Mouse (Mus musculus): ENCODE measurements around the gene Sox18. TPM values are rescaled to one million over a fixed set of nuclear protein-coding genes. Genes with fewer than 3 reads are reported as not detected.

Gene Sox18
- polyA plus RNA-seq, 1 experiment from 2014 or later: 20.0 TPM

DNA sequence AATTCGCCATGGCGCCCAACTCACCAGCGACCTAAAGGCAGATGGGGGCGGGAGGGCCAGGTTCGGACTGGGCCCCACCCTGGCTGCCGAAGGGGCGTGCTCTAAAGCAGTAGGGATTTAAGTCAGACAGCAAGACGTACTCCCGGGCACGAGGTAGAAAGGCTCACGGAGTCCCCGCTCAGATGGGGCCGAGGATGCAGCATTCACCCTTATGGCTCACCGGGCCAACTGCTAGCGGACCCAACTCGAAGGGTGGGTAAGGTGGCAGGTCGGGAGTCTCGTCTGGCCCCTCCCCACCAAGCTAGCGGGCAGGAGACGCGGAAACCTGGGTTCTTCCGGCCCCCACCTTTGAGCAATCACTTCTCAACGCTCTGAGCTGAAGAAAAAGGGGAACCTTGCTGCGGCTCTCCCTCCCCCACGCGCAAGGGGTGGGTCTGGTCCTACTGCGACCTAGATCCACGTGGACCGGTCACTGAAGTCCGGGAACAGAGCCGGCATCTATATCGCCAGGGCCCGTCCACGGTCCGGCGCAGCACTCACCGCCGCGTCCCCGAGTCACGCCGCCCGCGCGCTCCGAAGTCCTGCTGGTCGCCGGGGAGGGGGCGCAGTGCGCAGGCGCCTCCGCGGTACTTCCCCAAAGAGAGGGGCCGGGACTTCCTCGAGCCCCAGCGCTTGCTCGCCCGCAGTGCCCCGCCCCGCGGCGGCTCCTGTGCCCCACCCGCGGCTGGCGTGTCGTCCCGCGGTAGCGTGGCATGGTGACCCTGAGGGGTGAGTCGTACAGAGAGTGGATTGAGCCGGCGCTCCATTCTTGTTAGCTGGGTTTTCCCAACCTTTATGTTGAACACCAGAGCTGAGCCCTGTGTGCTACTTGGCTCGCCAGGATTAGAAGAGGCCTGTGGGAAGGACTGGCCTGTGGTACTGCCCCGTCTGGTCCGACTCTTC, 22.2 kb upstream of the Sox18 start, which contains the start of gene Rgs19:
TSS of gene Rgs19 (minus strand) at position 639 of the 942 bp plus-strand sequence.
- H3K9ac ChIP-seq: peak within 1 kb of the TSS; percentile 81
- peak within 1 kb of the TSS; percentile 68 for H3K4me3 ChIP-seq
- 1% methylated on average over 71 of the region's 75 CpGs for WGBS
- peak within 1 kb of the TSS; percentile 70 for H3K27ac ChIP-seq (replicated peaks)
- no peaks in the 10 kb centered on the region for H3K27me3 ChIP-seq
- peaks cover 31% of the 10 kb centered on the region for H3K4me1 ChIP-seq (replicated peaks)
- ATAC-seq (ENCODE audit: low FRiP score, low read depth): peak; percentile 85
- peak within 1 kb of the TSS; percentile 84 for H3K4me2 ChIP-seq
- no peaks in the 10 kb centered on the region for H3K9me3 ChIP-seq
- H3K36me3 ChIP-seq: 0 out of 2 replicates have a peak, but pooled peaks cover 2% of the 10 kb centered on the region

DNA sequence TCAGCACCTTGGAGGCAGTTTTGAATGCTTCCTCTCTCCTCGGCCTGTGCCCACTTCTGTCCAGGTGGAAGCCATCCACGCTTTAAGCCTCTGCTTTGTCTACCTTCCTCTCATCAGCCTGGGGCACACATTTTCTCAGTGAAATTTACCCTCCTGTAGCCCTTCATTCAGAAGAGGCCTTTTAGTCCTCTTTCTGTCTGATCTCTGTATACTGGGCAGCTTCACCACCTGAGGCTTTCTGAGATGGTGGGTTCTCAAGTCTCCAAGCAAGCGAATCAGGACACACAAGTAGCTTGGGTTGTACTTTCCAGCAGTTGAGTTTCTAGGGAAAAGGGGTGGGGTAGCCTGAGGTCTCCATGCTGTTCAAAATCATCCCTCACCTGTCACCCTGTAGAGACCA, 20.9 kb upstream of the Sox18 start:
- peak overlapping the region; percentile 84 for H3K4me2 ChIP-seq
- peaks cover 31% of the 10 kb centered on the region for H3K4me1 ChIP-seq (replicated peaks)
- WGBS: 98% methylated on average over 3 of the region's 3 CpGs
- peaks cover 9% of the 10 kb centered on the region; the same call in 1 of the 2 replicates for H3K36me3 ChIP-seq
- H3K4me3 ChIP-seq: peak overlapping the region; percentile 68
- ATAC-seq (ENCODE audit: low FRiP score, low read depth): no peak
- no peak overlapping the region for H3K27ac ChIP-seq (replicated peaks)
- H3K9ac ChIP-seq: peak overlapping the region; percentile 81; the same call in 1 of the 2 replicates
- no peaks in the 10 kb centered on the region for H3K27me3 ChIP-seq
- no peaks in the 10 kb centered on the region for H3K9me3 ChIP-seq

DNA sequence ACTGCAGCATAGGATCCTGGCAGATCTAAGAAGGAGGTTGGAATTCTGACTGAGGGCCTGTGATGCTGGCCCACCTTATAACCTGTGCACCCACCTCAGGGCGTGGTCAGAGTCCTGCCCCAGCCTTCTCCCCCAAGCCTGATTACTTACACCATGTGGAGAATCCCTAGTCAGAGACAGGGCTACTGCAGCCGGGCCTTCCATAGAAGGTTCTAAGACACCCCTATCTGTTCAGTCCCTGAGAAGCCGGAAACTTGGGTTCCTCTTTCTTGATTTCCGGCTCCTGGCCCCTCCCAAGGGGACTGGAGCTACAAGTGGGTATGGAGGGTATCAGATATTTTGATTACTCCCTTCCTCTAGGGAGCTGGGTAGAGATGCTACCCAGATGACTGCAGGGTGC, 20.1 kb upstream of the Sox18 start:
- Histone ChIP-seq H3K27ac (replicated peaks) (no peak overlapping the region), H3K9ac (no peak overlapping the region), H3K4me2 (no peak overlapping the region), H3K4me1 (replicated peaks) (peaks cover 31% of the 10 kb centered on the region), H3K4me3 (no peak overlapping the region), H3K27me3 (no peaks in the 10 kb centered on the region), H3K9me3 (no peaks in the 10 kb centered on the region), H3K36me3 (peaks cover 13% of the 10 kb centered on the region; the same call in 1 of the 2 replicates)
- WGBS: 92% methylated on average over 4 of the region's 4 CpGs
- no peak for ATAC-seq (ENCODE audit: low FRiP score, low read depth)

DNA sequence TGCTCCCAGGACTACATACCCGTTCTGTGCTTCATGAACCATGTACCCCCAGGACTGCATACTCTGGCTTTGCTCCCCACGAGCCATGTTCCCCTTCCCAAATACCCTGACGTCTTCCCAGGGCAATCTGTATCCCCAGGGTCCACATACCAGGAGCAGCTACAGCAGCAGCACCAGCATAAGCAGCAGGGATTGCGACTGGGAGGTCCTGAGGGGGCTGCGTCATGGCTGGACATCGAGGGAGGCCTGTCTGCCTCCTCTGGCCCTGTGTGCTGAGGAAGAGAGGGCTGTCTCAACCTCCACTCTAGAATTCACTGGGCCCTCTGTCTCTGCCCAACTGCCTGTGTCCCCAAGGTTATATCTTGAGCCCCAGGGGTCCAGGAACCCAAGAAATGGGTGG, 19.6 kb upstream of the Sox18 start:
- H3K27me3 ChIP-seq: no peaks in the 10 kb centered on the region
- H3K4me2 ChIP-seq: no peak overlapping the region
- ATAC-seq (ENCODE audit: low FRiP score, low read depth): no peak
- H3K27ac ChIP-seq (replicated peaks): no peak overlapping the region
- no peaks in the 10 kb centered on the region for H3K9me3 ChIP-seq
- 93% methylated on average over 6 of the region's 6 CpGs for WGBS
- peaks cover 14% of the 10 kb centered on the region; the same call in 1 of the 2 replicates for H3K36me3 ChIP-seq
- no peak overlapping the region for H3K9ac ChIP-seq
- H3K4me1 ChIP-seq (replicated peaks): peaks cover 31% of the 10 kb centered on the region
- no peak overlapping the region for H3K4me3 ChIP-seq

DNA sequence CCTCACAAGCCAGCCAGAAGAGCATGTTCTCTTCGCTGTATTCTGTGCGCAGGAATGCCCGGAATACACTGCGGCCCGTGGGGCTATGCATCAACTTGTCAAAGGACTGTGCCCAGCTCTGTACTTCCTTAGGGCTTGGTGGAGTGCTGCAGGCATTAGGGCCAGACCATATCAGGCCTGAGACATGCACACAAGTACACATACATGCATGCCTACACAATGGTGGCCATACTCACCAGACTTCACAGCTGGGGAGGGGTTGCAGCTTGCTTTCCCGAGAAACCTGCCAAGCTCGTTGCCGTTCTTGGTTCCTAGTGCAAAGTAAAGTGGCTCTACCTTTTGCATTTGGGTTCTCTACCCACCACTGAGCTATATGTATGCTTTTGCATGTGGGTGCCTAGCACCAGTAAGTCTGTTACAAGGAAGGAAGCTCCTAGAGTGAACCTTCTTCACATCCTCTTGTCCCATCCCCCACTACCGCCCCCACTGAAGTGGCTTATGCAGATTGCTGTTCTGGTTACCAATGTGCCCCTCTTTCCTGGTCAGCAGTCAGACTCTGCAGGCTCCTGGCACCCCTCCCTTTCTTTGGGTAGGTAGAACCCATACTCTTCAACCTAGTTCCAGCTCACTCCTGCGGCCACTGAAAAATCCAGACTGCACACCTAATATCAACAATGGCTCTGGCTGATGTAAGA, 18.2 kb upstream of the Sox18 start:
- Histone ChIP-seq H3K4me1 (replicated peaks) (peaks cover 30% of the 10 kb centered on the region), H3K27me3 (no peaks in the 10 kb centered on the region), H3K4me2 (no peak overlapping the region), H3K27ac (replicated peaks) (no peak overlapping the region), H3K36me3 (peaks cover 24% of the 10 kb centered on the region; the same call in 1 of the 2 replicates), H3K4me3 (no peak overlapping the region), H3K9ac (no peak overlapping the region), H3K9me3 (no peaks in the 10 kb centered on the region)
- 93% methylated on average over 10 of the region's 10 CpGs for WGBS
- no peak for ATAC-seq (ENCODE audit: low FRiP score, low read depth)

DNA sequence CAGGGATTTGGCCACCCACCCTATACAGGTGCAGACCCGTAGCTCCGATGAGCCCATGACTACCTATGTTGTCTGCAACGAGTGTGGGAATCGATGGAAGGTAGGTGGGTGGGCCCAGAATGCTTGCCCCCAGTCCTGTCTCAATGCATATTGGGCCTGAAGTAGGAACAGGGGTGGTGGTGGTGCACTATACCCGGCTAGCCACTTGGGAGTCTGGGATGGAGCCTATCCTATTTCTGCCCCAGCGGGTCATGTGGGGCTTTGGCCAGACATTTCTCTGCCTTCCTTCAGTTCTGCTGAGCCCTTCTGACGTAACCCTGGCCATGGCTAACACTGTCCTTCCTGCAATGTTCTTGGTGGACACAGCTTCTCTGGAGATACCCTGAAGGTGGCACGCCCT, 16.1 kb upstream of the Sox18 start:
- Histone ChIP-seq H3K27ac (replicated peaks) (no peak overlapping the region), H3K4me2 (no peak overlapping the region), H3K4me3 (no peak overlapping the region), H3K9ac (no peak overlapping the region), H3K36me3 (peaks cover 24% of the 10 kb centered on the region; the same call in 1 of the 2 replicates), H3K4me1 (replicated peaks) (peaks cover 15% of the 10 kb centered on the region), H3K9me3 (no peaks in the 10 kb centered on the region), H3K27me3 (no peaks in the 10 kb centered on the region)
- WGBS: 96% methylated on average over 8 of the region's 8 CpGs
- ATAC-seq (ENCODE audit: low FRiP score, low read depth): no peak

DNA sequence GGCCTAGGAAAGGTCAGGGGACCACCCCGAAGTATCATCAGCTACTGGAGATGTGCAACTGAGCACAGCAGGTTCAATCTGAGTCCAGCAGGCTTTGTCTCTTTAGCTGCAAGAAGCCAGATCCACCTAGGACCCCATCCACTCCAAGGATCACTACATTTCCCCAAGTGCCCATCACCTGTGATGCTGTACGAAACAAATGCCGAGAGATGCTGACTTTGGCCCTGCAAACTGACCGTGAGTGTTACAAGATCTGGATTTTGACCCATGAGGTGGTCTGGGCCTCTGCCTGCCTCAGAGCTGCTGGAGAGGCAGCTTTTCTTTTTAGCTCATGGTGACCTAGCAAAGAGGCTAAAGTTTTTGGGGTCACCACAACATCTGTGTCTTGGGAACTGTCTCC, 14.2 kb upstream of the Sox18 start:
- no peak for ATAC-seq (ENCODE audit: low FRiP score, low read depth)
- H3K36me3 ChIP-seq: peaks cover 24% of the 10 kb centered on the region; the same call in 1 of the 2 replicates

DNA sequence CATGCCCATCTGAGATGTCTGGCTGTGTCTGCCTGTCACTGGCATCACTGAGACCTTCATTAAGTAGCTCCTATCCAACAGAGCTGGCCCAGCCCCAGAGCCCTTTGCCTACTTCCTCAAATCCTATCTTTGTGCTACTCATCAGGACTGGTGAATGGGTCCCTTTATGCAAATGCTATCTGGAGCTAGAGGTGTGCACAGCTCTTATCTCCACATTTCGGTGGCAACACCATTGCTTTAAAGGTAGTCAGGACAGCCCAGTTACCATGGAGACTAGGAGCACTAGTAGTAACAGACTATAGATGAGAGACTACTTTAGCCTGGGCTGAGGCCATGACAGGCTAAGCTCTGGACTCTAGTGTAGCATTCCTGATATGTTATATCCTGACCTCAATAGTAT, 13.3 kb upstream of the Sox18 start:
- Histone ChIP-seq H3K9ac (no peak overlapping the region), H3K27me3 (no peaks in the 10 kb centered on the region), H3K27ac (replicated peaks) (no peak overlapping the region), H3K4me1 (replicated peaks) (peaks cover 12% of the 10 kb centered on the region), H3K4me2 (no peak overlapping the region), H3K36me3 (peaks cover 24% of the 10 kb centered on the region; the same call in 1 of the 2 replicates), H3K4me3 (no peak overlapping the region), H3K9me3 (no peaks in the 10 kb centered on the region)
- 93% methylated on average over 1 of the region's 1 CpGs for WGBS
- no peak for ATAC-seq (ENCODE audit: low FRiP score, low read depth)

More for the DNA sequence above, 14.2 kb upstream of the Sox18 start:
- Histone ChIP-seq H3K9ac (no peak overlapping the region), H3K27ac (replicated peaks) (no peak overlapping the region), H3K27me3 (no peaks in the 10 kb centered on the region), H3K9me3 (no peaks in the 10 kb centered on the region), H3K4me1 (replicated peaks) (peaks cover 8% of the 10 kb centered on the region), H3K4me2 (no peak overlapping the region), H3K4me3 (no peak overlapping the region)
- 95% methylated on average over 4 of the region's 4 CpGs for WGBS

DNA sequence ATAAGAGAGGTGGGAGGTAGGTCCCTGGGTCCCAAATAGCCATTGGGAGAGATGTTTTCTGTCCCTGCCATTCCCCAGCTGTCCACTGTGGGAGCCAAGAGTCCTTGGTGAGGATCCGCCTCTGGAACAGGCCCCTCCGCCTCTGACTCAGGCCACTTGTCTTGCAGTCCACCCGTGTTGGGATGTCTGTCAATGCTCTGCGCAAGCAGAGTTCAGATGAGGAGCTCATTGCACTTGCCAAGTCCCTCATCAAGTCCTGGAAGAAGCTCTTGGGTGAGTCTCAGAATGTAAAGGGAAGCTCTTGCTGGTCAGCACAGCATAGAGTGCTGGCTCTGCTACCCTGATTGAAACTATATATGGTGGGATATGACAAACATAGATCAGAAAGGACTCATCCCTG, 11.9 kb upstream of the Sox18 start:
- WGBS: 59% methylated on average over 4 of the region's 4 CpGs

DNA sequence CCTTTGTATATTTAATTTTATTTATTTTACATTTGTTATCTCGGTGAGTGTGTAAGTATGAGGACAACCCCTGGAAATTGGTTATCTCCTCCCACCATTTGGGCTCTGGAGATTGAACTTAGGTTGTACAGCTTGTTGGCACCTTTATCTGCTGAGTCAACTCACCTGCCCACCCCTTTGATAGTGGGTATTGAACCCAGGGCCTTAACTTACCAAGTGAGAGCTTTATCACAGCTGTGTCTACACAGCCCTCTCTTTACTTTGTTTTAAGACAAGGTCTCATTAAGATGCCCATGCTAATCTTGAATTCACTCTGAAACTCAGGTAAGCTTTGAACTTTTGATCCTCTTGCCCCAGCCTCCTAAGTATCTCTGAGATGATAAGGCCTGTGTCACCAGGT, 10.5 kb upstream of the Sox18 start:
- ATAC-seq (ENCODE audit: low FRiP score, low read depth): no peak
- Histone ChIP-seq H3K27ac (replicated peaks) (no peak overlapping the region), H3K4me2 (no peak overlapping the region), H3K9me3 (no peaks in the 10 kb centered on the region), H3K27me3 (no peaks in the 10 kb centered on the region), H3K4me1 (replicated peaks) (peaks cover 18% of the 10 kb centered on the region), H3K36me3 (peaks cover 13% of the 10 kb centered on the region; the same call in 1 of the 2 replicates), H3K4me3 (no peak overlapping the region), H3K9ac (no peak overlapping the region)
- 94% methylated on average over 1 of the region's 1 CpGs for WGBS

More for the DNA sequence above, 11.9 kb upstream of the Sox18 start:
- H3K9me3 ChIP-seq: no peaks in the 10 kb centered on the region
- no peaks in the 10 kb centered on the region for H3K27me3 ChIP-seq
- ATAC-seq (ENCODE audit: low FRiP score, low read depth): no peak
- no peak overlapping the region for H3K27ac ChIP-seq (replicated peaks)
- H3K4me3 ChIP-seq: no peak overlapping the region
- no peak overlapping the region for H3K4me2 ChIP-seq
- H3K4me1 ChIP-seq (replicated peaks): peaks cover 18% of the 10 kb centered on the region
- H3K9ac ChIP-seq: no peak overlapping the region
- H3K36me3 ChIP-seq: peaks cover 21% of the 10 kb centered on the region; the same call in 1 of the 2 replicates

DNA sequence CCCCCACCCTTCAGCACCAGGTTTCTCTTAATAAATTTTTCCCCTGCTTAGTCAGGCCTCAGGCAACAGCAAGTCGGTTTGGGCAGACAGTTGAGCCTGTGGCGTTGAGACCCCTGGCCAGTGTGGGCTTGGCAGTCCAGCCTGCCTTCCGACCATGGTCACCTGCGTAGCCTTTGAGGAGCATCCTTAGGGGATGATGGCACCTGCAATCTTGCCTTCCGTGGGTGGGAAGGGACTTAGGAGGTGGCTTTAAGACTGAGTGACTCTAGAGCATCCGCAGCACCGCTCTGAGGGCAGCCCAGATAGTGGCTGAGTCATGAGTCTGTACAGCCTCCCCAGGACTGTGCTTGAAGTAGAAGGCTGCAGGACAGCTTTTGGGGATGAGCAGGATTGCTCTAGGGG, 9.3 kb upstream of the Sox18 start:
- 0 out of 2 replicates have a peak, but pooled peaks cover 7% of the 10 kb centered on the region for H3K36me3 ChIP-seq
- H3K27ac ChIP-seq (replicated peaks): peak overlapping the region; percentile 79
- peak; percentile 23 for ATAC-seq (ENCODE audit: low FRiP score, low read depth)
- no peaks in the 10 kb centered on the region for H3K27me3 ChIP-seq
- peak overlapping the region; percentile 84 for H3K9ac ChIP-seq
- WGBS: 21% methylated on average over 7 of the region's 7 CpGs
- peak overlapping the region; percentile 91 for H3K4me2 ChIP-seq
- peak overlapping the region; percentile 64 for H3K4me3 ChIP-seq
- H3K9me3 ChIP-seq: no peaks in the 10 kb centered on the region
- peaks cover 19% of the 10 kb centered on the region for H3K4me1 ChIP-seq (replicated peaks)

Data from hindbrain, embryonic 15.5 days (tissue).